Mouse (Mus musculus) thymus, adult 2 months (tissue): ENCODE data around the gene Actc1. TPM values are rescaled to one million over a fixed set of nuclear protein-coding genes. Genes with fewer than 3 reads are reported as not detected.

Experiments used
- DNase-seq: peaks from one replicate; pipeline ENCODE4 v3.0.0; 2021
- H3K27ac ChIP-seq: fragments of 200-500 bp; 2 replicates; pipeline ENCODE4 v1.5.1; 2012; ENCODE audit warnings: low read length, control low read depth; ENCODE audit not compliant: control insufficient read depth, insufficient read depth
- H3K27me3 ChIP-seq: fragments of 200-500 bp; 2 replicates; pipeline ENCODE4 v1.6.1; 2012; ENCODE audit warnings: mild to moderate bottlenecking, low read length, moderate library complexity, mixed read lengths; ENCODE audit not compliant: control insufficient read depth, insufficient read depth
- H3K36me3 ChIP-seq: fragments of 200-500 bp; 2 replicates; pipeline ENCODE4 v1.6.1; 2012; ENCODE audit warnings: mild to moderate bottlenecking, low read length, moderate library complexity; ENCODE audit not compliant: control insufficient read depth, insufficient read depth
- H3K4me1 ChIP-seq: fragments of 200-500 bp; replicated peaks from 2 replicates; pipeline ENCODE4 v1.6.1; 2012; ENCODE audit warnings: low read length; ENCODE audit not compliant: control insufficient read depth, insufficient read depth
- H3K4me3 ChIP-seq: fragments of 200-500 bp; 2 replicates; pipeline ENCODE4 v1.5.1; 2012; ENCODE audit warnings: mild to moderate bottlenecking, low read length, control low read depth, moderate library complexity; ENCODE audit not compliant: control insufficient read depth, insufficient read depth
- CTCF ChIP-seq: fragments of 200-500 bp; IDR thresholded peaks from 2 replicates; pipeline ENCODE4 v1.5.1; 2012; ENCODE audit warnings: mild to moderate bottlenecking, control low read depth, low read length, moderate library complexity, borderline replicate concordance; ENCODE audit not compliant: control insufficient read depth, poor library complexity, insufficient read depth; ENCODE audit errors: extremely low read depth
- POLR2A ChIP-seq: fragments of 200-500 bp; IDR thresholded peaks from 2 replicates; pipeline ENCODE4 v1.6.1; 2012; ENCODE audit warnings: mild to moderate bottlenecking, low read length, control low read depth, moderate library complexity; ENCODE audit not compliant: control insufficient read depth, poor library complexity, insufficient read depth; ENCODE audit errors: extremely low read depth
- WGBS: fragments of 180-500 bp; shearing (Covaris S2); methylation state at CpG from one replicate; pipeline ENCODE4 v1.1.7; 2018; 5-methylcytosine and 5-hydroxymethylcytosine counted together
- polyA plus RNA-seq: library from polyadenylated mRNA; depleted of rRNA; stranded (reverse); fragments of >200 nt; gene quantifications from 2 replicates; pipeline ENCODE4 v1.2.3, GENCODE M21; 2012

The Actc1 gene
- polyA plus RNA-seq, 1 experiment = 728 TPM

DNA sequence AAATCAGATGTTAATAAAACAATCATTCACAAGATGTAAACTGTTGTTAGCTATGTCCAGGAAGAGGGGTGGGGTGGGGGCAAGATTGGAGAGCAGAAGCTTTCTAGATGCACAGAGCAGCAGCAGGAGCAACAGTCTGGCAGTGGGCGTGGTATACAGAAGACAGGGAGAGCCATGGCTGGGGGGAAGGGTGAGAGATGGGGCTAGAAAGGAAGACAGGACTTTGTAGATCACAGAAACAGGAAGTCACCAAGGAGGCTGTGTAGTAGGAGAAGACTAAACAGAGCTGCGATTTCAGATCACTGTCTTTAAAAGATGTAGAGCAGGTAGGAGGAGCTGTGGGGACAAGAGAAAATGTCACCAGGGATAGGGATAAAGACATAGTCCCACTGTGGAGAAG lies 21.1 kb downstream of the Actc1 start:
- WGBS = 13% methylated on average over 2 of the region's 2 CpGs
- DNase-seq = no peak
- H3K4me3 ChIP-seq = no peak overlapping the region
- TF ChIP-seq CTCF (no peak), POLR2A (no peak)
- no peak overlapping the region for H3K27ac ChIP-seq
- H3K36me3 ChIP-seq = no peaks in the 10 kb centered on the region
- H3K4me1 ChIP-seq = no peaks in the 10 kb centered on the region
- no peaks in the 10 kb centered on the region for H3K27me3 ChIP-seq

DNA sequence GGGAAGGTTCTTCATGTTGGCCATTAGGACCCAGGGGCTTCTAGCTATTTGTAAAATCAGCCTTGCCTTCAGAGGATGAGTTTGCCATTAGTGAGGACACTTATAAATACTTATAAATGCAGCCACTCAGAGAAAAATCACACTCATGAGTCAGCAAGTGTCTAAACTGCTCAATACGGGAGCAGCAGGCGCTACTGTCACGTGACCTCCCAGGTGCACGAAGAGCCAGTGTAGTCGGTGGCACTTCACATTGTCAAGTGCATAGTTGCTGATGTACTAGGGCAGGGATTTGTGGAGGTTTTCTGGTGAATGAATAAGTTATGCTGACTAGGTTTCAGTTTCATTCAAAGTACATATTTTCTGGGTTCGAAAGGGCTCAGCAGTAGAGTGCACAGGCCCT lies 30.0 kb downstream of the Actc1 start:
- Histone ChIP-seq H3K4me3 (no peak overlapping the region), H3K36me3 (no peaks in the 10 kb centered on the region), H3K27me3 (no peaks in the 10 kb centered on the region), H3K27ac (no peak overlapping the region), H3K4me1 (no peaks in the 10 kb centered on the region)
- WGBS = 91% methylated on average over 6 of the region's 6 CpGs
- TF ChIP-seq POLR2A = no peak
- no peak for TF ChIP-seq CTCF
- DNase-seq = no peak

DNA sequence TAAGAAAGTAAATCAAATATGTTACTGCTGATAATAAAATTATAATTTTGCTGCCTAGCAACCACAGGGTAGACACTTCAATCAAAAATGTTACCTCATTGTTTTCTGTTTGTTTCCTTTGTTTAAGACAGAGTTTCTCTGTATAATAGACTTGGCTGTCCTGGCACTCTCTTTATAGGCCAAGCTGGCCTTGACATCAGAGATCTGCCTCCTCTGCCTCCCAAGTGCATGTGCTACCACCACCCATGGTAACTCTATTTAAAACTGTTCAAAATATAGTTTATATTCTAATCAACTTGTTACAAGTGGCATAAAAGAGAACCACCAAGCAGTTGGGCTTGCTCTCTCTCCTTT lies 33.2 kb downstream of the Actc1 start:
- DNase-seq = no peak
- TF ChIP-seq CTCF = no peak
- no peak for TF ChIP-seq POLR2A

DNA sequence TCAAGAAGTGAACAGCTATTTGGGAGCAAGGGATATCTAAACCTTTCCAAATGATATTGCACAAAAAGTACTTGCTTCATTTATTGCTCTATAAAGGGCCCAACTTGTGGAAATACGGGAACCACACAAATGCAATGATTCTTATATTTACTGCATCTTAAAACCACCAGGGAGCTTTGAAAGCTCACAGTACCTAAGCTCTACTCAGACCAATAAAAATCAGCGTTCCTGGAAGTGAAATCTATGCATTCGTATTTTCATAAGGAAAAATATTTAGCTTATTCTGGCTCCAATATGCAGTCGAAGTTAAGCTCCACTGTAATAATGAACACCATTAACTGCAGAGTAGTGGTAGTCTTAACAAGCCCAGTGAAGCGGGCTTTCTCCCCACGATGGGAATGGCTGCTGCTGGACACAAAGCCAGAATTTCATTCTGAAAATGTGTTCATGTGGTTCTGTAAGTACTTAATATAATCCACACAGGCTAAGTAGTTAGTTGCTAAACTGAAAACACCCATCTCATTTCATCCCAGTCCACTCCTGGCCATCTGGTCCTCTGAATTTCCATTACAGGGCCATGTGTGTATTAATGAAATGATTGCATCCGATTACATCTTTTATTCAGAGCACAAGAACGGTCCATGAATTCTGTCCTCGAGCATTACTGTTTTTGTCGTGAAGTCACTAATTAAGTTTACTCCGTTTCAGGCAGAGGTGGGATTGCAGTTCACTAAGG lies 33.7 kb downstream of the Actc1 start:
- DNase-seq = no peak
- no peaks in the 10 kb centered on the region for H3K4me1 ChIP-seq
- no peaks in the 10 kb centered on the region for H3K36me3 ChIP-seq
- WGBS = 91% methylated on average over 11 of the region's 11 CpGs
- no peak overlapping the region for H3K4me3 ChIP-seq
- H3K27me3 ChIP-seq = no peaks in the 10 kb centered on the region
- TF ChIP-seq CTCF (no peak), POLR2A (no peak)
- H3K27ac ChIP-seq = no peak overlapping the region

More for the DNA sequence above, 33.2 kb downstream of the Actc1 start:
- H3K36me3 ChIP-seq = no peaks in the 10 kb centered on the region
- no peaks in the 10 kb centered on the region for H3K27me3 ChIP-seq
- H3K27ac ChIP-seq = no peak overlapping the region
- H3K4me1 ChIP-seq = no peaks in the 10 kb centered on the region
- H3K4me3 ChIP-seq = no peak overlapping the region

DNA sequence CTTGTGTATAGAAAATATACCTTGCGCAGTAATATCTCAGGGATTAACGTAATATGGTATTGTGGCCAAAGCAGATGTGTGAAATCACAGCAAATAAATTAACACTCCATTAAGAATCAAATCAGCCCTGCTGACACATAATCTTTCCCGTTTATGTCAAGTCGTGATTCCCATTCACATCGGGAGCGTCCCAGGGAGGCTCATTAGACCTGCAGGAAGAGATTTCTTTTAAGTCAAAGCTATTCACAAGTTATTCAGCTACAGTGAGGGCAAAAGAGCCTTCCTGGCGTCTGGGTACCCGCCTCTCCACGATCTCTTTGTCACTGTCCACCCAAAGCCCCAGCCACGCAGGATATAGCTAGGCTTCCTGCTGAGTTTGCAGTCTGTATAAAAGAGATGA lies 35.2 kb downstream of the Actc1 start:
- 39% methylated on average over 10 of the region's 10 CpGs for WGBS
- no peak for DNase-seq
- Histone ChIP-seq H3K36me3 (no peaks in the 10 kb centered on the region), H3K4me1 (no peaks in the 10 kb centered on the region), H3K27ac (no peak overlapping the region), H3K27me3 (no peaks in the 10 kb centered on the region; the same call in 1 of the 2 replicates), H3K4me3 (no peak overlapping the region)
- TF ChIP-seq CTCF = no peak
- TF ChIP-seq POLR2A = no peak

DNA sequence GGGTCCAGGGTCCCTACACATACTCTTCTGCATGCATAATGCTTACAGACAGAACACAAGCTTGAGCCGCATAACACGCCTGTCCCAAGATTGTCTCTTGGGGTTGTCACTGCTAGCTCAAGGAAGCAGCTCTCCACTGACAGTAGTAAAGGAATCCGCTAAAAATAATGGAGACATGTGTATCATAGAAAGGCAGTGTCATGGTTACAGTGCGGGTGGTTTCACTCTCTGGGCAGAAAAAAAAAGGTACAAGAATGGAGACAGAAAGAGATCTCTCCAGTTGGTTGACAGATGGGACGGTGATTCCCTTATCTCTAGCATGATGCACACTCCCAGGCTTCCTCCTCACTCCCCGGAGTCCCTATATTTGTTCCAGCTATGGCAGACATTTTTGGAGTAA lies 38.5 kb downstream of the Actc1 start:
- DNase-seq = no peak
- no peaks in the 10 kb centered on the region for H3K4me1 ChIP-seq
- no peaks in the 10 kb centered on the region for H3K36me3 ChIP-seq
- H3K27ac ChIP-seq = no peak overlapping the region
- TF ChIP-seq POLR2A (no peak), CTCF (no peak)
- WGBS = 80% methylated on average over 6 of the region's 6 CpGs
- H3K4me3 ChIP-seq = no peak overlapping the region
- H3K27me3 ChIP-seq = no peaks in the 10 kb centered on the region; the same call in 1 of the 2 replicates

DNA sequence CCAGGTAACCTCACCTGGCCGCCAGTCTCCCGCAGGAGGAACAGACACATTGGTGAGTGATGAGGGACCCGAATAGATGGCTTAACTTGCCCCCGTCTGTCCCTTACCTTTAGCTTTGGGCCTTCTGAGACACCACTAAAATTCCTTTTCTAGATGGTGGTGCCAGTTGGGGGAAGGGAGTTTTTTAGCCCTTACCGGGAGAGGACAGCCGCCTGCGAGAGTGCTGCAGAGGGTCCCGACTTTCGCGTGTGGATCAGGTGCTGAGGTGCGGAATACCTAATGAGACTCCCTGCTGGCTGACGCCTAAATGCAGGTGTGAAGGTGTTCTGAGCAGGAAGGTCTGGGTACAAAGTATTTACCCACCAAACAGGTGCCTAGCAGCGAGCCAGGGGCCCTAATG lies 39.5 kb downstream of the Actc1 start:
- Histone ChIP-seq H3K4me3 (no peak overlapping the region), H3K27ac (no peak overlapping the region), H3K4me1 (no peaks in the 10 kb centered on the region), H3K27me3 (no peaks in the 10 kb centered on the region; the same call in 1 of the 2 replicates), H3K36me3 (no peaks in the 10 kb centered on the region)
- TF ChIP-seq CTCF = no peak
- TF ChIP-seq POLR2A = no peak
- DNase-seq = no peak
- 12% methylated on average over 13 of the region's 13 CpGs for WGBS
